Mouse (Mus musculus) kidney, postnatal 10 days (tissue): ENCODE results near the gene Tulp1.
"Not testable (repeated sequence)": the region's sequence is repeated elsewhere in the genome, so short reads cannot be mapped to it uniquely, and the experiment has no call there.

ENCODE experiments used
- DNase-seq: peaks from one replicate; pipeline ENCODE4 v3.0.0; 2021; ENCODE audit warnings: mixed read lengths

Gene Tulp1

GRCm38 (mm10) chr17:28365122-28365521 lies at the start of gene Tulp1:
Gene Tulp1, minus strand, starts transcription at chr17:28365222.
- DNase-seq, result no peak

- DNase-seq, result no peak
Measured at GRCm38 (mm10) chr17:28411381-28411960, 46.4 kb upstream of the Tulp1 start.

GRCm38 (mm10) chr17:28410731-28411130 lies 45.7 kb upstream of the Tulp1 start:
- no peak for DNase-seq

- no peak for DNase-seq
Measured at GRCm38 (mm10) chr17:28408251-28408918, 43.4 kb upstream of the Tulp1 start.

GRCm38 (mm10) chr17:28407418-28408250 lies 42.6 kb upstream of the Tulp1 start:
- peak; percentile 90 for DNase-seq

- DNase-seq, result no peak
Measured at GRCm38 (mm10) chr17:28406471-28406870, 41.4 kb upstream of the Tulp1 start.

- not testable (repeated sequence) for DNase-seq
Measured at GRCm38 (mm10) chr17:28404745-28405144, 39.7 kb upstream of the Tulp1 start.

GRCm38 (mm10) chr17:28404301-28404700 lies 39.3 kb upstream of the Tulp1 start:
- DNase-seq, result no peak

GRCm38 (mm10) chr17:28394994-28395393 lies 30.0 kb upstream of the Tulp1 start:
- DNase-seq, result no peak

GRCm38 (mm10) chr17:28394051-28394765 lies 29.2 kb upstream of the Tulp1 start:
- DNase-seq, result no peak

- DNase-seq, result peak; percentile 34
Measured at GRCm38 (mm10) chr17:28391568-28392432, 26.8 kb upstream of the Tulp1 start.

GRCm38 (mm10) chr17:28388534-28388933 lies 23.5 kb upstream of the Tulp1 start:
- DNase-seq, result no peak

GRCm38 (mm10) chr17:28386150-28386905 lies 21.3 kb upstream of the Tulp1 start:
- peak; percentile 91 for DNase-seq

GRCm38 (mm10) chr17:28384298-28384697 lies 19.3 kb upstream of the Tulp1 start:
- DNase-seq, result peak; percentile 54

- DNase-seq, result no peak
Measured at GRCm38 (mm10) chr17:28380255-28380654, 15.2 kb upstream of the Tulp1 start.

- DNase-seq, result no peak
Measured at GRCm38 (mm10) chr17:28375592-28376061, 10.6 kb upstream of the Tulp1 start.

GRCm38 (mm10) chr17:28374494-28374893 lies 9.5 kb upstream of the Tulp1 start:
- DNase-seq, result no peak

GRCm38 (mm10) chr17:28373821-28374220 lies 8.8 kb upstream of the Tulp1 start:
- peak; percentile 64 for DNase-seq

- DNase-seq, result no peak
Measured at GRCm38 (mm10) chr17:28371941-28372340, 6.9 kb upstream of the Tulp1 start.

- no peak for DNase-seq
Measured at GRCm38 (mm10) chr17:28371286-28371685, 6.3 kb upstream of the Tulp1 start.

- DNase-seq, result no peak
Measured at GRCm38 (mm10) chr17:28369056-28369455, 4.0 kb upstream of the Tulp1 start.
